Mouse (Mus musculus) liver, adult 2 months (tissue): ENCODE measurements around the gene Rpl6.
A peak's percentile ranks its signal among the peaks of the same experiment; 100 is the strongest.

Experiments used
- CTCF ChIP-seq: fragments of 200-500 bp; IDR thresholded peaks from 2 replicates; pipeline ENCODE4 v1.5.1; 2011; ENCODE audit warnings: low read depth, low read length, control low read depth
- POLR2A ChIP-seq: fragments of 200-500 bp; IDR thresholded peaks from 2 replicates; pipeline ENCODE4 v1.6.1; 2011; ENCODE audit warnings: low read length, control low read depth; ENCODE audit not compliant: insufficient read depth; ENCODE audit errors: extremely low read depth

DNA sequence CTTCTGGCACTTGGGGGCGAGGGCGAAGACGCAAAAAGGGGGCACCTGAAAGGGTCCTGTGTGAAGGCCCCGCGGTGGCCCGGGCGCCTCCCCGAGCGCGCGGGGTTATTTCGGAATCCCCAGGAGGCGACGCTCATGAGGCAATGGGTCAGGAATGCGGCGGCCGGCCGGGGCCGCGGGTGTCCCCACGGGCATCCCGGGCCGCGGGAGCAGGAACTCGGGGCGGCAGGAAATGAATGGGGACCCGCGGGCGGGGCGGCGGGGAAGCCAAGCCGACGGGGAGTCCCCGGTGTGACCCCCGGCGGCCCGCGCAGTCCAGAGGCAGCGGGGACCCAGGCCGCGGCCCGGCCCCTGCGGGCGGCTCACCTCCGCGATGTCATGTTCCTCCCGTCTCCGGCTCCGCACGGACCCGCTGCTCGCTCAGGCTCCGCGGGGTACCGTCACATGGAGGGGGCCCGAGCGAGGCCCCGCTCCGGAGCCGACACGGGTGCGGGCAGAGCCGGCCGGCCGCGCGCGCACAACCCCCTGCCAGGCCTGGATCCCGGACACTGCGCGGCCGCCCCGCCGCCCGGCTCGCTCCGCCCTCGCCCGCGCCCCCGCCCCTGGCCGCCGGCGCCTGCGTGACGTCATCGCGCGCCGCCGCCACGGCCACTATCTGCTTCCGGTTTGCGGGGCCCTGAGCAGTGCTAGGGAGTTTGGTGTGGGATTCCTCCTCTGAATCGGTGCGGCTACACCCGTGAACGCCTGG lies 13.3 kb upstream of the Rpl6 start, which contains the start of gene Ptpn11:
- TF ChIP-seq POLR2A = peak; percentile 58; the same call in 1 of the 2 replicates
- no peak for TF ChIP-seq CTCF
